Mouse (Mus musculus) spleen, postnatal 4 days (tissue): Measurements from ENCODE around the gene Lrrc75a.

Source experiments
- DNase-seq, 2 experiments: peaks; one replicate each; pipeline ENCODE4 v3.0.0; 2022; ENCODE audit warnings: low spot score in 2 of 2

Lrrc75a gene

DNA sequence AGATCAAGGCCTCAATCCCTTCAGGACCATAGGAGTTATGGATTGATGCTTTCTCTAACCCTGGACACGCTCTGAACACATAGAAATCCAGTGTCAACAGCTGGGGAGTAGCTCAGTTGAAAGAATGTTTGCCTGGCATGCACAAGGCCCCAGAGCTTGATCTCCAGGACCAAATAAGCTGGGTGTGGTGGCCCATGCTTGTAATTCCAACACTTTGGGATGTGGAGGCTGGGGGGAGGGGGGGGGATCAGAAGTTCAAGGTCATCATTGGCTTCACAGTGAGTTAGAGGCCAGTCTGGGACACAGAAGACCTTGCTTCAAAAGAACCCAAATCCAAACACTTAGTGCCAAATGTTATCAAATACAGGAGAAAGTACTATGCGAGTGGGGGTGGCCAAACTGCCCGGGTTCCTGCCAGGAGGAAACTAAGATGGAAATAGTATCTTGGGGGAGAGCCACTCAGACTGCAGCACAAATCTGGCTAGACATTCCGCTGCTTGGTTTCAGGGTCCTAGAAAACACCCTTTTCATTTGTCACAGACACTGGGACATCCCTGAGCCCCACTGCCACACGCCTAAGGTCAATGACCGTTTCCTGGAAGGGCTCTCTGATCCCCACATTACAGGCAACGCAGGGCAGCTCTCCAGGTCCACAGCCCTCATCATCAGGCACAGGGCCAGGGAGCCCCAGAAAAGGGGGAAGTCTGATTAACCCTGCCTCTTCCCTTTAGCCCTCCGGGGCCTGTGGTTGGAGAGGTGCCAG, 2.4 kb downstream of the Lrrc75a start:
- peak in 1 of 2 experiments; percentile 39 for DNase-seq

DNA sequence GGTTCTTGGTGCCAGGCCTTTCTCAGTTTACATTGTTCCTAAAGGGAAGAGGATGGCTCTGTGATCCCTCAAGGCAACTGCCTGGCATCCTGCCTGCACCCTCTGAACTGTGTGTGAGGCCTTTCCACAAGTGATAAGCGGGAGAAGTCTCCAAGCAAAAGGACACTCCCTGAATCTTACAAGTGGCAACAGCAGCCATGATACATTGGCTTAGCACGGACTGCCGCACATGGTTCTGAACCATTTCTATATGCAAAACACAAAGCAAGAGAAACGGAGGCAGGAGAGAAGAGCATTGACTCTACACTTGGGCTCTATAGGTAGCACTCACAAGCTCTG, 3.0 kb downstream of the Lrrc75a start:
- DNase-seq, result peak in 1 of 2 experiments; percentile 15

DNA sequence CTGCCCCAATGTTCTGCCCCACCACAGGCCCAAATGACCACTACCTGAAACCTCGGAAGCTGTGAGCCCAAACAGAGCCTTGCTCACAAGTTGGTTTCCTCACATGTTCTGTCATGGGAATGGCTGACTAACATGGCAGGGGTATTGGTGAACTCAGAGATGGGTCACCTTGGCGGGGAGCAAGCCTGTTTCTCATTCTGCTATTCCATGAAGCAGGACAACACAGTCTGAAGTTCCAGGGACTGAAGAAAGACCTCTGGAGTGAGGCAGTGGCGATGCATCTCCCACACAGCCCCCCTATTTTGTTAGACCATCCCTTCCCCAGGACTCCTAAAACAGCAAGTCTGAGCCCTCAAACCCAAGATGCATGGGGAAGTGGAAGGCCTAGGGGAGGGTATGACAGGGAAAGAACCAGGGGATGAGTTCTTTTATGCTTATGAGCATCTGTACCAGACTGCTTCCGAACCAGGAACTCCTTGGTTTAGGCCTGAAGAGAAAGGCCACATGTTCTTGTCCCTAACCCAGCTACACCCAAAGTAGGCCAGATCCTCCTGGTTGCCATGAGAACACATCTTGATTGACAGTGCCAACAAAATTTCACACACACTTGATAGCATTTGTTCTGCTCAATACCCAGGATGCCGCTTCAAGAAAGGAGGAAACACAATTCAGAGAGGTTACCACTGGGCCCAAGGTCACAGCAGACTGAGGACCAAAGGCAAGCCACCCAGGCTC, 3.6 kb downstream of the Lrrc75a start:
- DNase-seq, result no peak

DNA sequence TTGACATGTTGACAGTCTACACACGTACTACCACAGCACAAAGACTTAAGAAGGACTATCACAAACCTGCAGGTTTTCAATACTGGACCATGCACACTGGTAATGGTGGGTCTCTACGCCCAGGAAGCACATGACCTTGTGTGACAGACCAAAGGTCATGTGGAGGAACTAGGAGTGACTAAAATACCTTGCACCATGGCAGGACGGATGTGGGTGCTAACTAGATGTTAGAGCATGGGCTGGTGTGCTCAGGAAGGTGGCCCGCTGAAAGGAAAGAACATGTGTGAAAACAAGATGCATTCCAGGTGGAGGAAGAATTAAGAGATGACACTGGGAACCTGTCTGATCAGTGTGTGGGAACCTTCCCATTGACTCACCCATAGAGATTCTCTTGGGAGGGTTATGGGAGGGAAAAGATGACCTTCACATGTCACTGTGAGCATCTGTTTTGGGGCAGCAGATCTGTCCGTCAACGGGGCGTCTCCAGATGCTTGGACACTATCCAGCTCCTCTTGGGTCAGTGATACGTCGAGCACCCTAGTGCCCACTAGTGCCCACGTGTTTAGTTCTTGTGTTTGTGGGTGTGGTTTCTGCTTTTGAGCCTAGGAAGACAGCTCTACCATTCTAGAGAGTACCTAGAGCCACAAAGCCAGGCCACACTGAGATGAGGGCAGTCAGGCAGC, 4.5 kb downstream of the Lrrc75a start:
- no peak for DNase-seq

DNA sequence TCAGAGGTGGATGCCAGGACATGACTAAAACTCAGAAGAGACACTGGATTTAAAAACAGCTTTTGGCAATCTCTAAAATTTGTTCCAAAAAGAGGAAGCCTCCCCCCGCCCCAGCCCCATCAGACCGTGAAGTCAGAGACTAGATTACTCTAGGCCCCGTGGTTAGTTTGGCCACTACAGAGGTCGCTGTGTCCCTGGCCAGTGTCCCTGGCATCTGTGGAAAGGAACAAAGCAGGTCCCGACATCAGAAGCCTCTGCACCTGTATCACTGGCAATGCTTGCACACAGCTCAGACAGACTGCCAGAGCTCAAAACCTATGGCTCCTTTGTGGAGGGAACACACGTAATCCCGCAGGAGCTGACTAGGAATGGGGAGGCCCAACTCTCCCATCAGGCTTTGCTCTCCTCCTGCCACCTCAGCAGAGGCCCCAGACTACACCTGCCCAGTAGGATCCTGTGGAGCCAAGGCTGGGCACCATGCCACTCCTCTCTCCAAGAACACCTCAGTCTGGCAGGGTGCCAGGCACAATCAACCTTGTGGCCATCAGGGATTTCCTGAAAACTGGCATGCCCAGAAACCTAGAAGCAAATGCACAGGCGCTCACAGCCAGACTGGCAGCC, 5.2 kb downstream of the Lrrc75a start:
- no peak for DNase-seq

DNA sequence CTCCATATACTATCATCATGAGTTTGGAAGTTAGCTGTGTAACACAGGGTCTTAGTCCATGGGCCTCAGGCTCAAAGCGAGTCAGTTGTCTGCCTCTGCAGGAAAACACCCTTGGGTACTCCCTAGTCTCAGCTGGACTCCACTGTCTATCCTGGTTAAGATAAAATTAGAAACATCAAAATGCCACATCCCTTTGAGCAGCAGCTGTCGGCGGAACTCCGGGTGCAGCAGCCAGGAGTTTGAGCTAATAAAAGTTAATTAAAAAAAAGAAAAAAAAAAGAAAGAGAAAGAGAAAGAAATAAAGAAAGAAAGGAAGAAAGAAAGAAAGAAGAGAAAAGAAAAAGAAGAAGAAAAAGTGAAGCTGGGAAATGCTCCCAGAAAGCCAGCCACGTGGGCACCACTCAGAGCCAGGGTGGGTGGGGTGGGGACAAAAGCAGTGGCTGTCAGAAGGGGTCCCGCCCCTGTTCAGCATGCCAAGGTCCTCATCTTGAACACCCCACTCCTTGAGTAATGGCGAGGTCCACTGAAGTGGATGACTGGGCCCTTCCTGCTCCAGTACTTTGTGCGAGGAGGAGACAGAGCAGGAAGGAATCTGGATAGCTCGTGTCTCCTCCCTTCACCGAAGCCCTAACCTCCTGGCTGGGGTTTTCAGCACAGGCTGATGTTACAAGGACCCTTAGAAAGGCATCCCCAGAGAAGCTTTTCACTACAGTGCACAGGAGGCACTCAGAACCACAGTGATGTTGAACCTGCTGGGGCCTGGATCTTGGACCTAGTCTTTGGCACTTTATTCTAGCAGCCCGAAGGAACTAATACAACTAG, 6.1 kb downstream of the Lrrc75a start:
- no peak for DNase-seq

DNA sequence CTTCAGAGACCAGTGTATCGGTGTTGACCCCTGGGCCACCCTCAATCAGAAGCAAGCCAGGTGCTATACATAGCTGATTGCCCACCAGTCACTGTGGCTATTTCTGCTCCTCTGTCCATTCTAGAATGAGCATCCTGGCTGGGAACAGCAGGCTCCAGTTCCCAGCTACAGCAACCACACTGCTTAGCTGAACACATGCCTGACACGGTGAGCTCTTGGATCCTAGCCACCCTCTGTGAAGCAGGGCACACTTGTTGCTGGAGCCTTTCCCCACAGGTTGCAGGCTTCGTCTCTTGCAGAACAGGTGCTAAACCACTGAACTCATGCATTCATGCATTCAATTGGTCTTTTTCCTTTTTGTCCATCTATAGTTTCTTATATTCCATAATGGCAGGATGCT, 7.9 kb downstream of the Lrrc75a start:
- no peak for DNase-seq

DNA sequence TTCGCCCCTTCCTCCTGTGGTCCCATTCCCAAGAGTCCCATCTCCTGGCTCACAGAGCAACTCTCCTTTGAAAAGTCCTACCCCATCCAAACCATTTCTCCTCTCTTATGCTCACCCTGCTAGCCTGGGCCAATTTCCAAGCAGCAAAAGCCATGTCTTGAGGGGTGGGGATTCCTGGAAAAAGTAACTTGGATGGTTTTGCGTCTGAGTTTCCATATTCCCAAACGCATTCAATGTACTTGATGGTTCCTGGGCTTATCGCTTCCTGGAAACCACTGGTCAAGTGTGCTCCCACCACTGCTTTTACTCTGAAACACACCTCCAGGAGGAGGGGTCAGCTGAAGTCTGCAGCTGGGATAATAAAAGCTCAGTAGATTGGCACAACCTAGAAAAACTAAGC, 9.9 kb downstream of the Lrrc75a start:
- DNase-seq, result no peak

DNA sequence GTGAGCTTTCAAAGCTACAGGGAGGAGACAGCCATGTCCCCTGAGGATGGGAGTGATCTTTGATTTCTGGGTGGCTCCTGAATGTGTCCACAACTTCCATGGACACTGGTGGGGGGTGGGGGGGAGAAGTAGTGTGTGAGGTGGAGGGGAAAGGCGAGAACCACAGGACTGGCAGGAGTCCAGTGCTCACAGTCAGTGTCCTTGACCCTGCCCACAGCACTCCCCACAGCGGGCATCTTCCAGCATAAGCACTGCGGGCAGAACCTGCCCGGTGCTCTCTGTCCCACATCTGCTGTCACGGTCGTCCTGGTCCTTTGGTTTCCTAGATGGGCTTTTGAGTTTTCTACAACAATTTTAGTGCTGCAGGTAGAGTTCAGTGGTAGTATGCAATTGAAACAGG, 10.5 kb downstream of the Lrrc75a start:
- DNase-seq, result no peak

DNA sequence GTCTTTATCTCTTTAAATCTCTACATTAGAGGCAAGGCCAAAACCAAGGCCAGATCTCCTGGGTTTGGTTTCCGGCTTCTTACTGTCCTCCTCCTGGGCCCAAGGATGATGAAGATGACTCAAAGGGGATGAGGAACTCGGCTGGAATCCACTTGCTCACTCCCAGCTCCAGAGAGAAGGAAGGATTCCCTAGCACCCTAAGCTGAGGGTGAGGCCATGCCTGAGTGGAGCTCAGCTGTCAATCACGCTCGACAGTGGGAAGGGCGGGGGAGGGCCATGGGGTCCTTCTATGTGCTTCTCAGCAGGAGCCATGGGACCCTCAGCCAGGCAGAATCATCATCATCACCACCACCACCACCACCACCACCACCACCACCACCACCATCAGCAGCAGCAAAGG, 10.9 kb downstream of the Lrrc75a start:
- no peak for DNase-seq

DNA sequence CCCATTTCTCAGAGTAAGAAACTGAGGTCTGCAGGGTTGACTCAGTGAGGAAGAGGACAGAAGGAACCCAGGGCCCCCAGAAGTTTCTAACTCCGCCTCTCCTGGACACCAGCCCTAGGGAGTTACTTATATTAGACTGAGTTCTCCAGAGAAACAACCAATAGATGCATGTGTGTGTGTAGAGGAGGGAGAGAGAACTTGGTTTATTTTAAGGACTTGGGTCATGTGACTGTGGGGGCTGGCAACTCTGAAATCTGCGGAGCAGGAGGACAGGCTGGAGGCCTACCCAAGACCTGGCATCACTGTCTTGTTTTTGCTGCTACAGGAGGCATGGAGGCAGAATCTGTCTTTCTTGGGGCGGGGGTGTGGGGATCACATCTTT, 11.5 kb downstream of the Lrrc75a start:
- no peak for DNase-seq

DNA sequence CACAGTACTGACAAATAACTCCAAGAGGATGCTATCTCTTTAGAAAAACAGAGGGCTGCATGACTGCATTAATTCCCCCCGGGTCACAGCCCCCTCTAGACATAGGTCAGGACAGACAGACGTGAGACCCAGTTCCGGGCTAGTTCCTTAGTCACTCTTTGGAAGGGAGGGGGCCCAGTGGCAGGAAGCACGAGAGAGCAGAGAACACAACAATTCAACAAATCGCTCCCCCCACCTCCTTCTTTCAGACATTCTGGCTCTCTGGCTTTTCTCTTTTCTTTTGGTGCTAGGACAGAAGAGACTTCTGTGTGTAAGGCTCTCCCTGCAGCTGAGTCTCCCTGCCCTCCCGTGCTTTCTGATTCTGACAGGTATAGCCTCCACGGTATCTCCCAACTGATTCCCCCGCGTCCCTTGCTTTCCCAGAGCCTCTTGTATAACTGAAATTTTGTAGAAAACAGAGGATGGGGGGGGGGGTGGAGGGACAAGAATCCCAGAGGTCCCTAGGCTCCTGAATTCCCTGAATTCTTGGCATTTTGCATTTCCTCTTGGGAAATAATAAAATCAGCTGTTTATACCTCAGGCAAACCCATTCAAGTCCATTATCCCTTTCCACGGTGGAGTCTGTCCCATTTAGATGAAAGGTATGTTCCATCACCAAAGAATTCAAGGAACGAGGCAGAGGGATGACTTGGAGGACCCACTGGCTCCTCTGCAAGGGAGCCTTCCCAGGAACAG, 12.1 kb downstream of the Lrrc75a start:
- no peak for DNase-seq

DNA sequence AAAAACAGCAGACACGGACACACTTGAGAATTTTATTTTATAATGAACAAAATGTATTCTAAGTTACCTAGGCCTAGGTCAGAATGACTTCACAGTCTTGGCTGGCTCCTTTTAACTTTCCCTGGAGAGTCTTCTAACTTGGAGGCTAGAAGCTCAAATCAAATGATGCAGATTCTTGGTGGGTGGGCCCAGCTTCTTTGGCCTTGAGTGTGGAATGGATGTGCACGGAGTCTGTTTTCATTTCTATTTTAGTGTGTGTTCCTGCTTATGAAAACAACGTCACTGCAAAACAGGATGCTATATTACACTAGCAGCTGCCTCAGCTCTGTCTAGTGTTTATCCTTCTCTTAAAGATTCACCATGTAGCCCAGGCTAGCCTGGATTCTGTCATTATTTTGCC, 12.9 kb downstream of the Lrrc75a start:
- no peak for DNase-seq

DNA sequence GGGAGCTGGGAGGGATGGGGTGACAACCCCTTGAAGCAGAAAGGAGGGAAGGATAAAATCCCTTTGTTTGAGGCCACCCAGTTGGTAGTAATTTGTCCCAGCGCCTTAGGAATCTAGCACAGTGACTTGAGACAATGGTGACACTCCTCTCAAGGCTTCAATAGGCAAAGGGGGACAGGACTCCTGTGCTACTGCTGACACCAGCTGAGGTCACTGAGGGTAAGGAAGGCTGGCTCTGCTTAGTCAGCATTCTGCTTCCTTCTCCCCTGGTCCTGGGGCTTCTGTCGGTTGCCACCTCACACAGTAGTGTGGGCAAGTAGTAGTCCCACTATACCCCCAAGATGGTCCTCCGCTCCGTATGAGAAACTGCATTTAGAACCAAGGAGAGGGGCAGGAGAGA, 17.2 kb downstream of the Lrrc75a start:
- DNase-seq, result no peak

DNA sequence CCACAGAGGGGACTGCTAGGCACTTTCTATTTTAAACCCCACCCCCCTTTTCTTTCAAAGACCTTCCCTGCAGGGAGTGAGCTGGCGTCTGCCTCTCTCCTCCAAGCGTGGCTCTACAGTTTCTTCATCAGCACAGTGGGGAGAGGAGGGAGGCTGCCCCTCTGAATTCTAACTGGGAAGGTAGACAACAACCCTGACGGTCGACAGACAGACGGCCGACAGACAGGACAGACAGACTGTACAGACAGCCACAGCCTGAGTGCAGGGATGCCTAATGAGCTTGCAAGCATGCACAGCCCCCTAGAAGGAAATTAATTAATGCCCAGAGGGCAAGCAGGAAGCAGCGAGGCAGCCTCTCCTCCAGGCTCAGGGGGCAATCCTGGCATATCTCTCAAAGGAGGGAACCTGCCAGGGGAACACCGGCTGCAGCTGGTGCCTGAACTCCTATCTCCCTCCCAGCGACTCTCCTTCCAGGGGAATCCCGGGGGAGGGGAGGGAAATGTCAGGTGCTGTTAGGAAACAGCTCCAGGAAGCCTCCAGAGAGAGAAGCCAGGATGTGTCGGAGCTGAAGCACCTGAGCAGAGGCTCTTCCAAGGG, 18.0 kb downstream of the Lrrc75a start:
- no peak for DNase-seq

DNA sequence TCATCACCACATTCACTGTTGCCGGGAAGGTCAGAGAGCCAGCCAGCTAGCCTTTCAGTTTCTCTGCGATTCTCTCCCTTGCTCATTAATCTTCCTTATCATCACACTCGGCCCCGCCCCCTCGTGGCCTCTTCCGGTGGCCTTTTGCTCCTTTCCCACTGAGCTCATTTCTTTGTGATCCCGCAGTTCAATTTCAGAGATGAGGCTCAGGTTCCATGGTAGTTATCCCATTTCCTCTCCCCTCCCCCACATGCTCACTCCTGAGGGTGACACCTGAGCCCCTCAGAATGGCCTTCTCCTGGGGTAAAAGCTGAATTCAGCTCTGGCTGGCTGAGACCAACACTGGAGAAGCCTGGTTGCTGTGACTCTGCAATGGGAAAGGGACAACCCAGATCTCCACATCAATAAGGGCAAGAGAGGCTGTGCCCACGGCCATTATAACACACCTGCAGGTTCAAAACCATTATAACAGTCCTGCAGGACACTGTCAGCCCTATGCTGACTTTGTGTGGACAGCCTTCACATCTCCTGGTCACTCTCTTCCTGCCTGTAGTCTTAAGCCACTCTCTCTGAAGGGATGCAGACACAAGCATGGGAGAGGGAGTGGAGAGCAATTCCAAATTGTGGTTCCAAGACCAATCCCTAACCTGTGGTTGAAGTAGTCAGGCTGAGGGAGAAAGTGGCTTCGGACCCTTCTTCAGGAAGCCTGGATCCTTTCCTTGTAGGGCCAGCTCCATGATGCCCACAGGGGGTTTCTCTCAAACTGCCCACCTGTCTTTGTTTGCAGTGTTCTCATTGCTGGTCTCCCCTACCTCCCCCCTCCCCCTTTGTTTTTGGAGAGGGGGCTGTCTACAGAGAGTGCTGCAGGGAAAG, 18.7 kb downstream of the Lrrc75a start:
- no peak for DNase-seq

DNA sequence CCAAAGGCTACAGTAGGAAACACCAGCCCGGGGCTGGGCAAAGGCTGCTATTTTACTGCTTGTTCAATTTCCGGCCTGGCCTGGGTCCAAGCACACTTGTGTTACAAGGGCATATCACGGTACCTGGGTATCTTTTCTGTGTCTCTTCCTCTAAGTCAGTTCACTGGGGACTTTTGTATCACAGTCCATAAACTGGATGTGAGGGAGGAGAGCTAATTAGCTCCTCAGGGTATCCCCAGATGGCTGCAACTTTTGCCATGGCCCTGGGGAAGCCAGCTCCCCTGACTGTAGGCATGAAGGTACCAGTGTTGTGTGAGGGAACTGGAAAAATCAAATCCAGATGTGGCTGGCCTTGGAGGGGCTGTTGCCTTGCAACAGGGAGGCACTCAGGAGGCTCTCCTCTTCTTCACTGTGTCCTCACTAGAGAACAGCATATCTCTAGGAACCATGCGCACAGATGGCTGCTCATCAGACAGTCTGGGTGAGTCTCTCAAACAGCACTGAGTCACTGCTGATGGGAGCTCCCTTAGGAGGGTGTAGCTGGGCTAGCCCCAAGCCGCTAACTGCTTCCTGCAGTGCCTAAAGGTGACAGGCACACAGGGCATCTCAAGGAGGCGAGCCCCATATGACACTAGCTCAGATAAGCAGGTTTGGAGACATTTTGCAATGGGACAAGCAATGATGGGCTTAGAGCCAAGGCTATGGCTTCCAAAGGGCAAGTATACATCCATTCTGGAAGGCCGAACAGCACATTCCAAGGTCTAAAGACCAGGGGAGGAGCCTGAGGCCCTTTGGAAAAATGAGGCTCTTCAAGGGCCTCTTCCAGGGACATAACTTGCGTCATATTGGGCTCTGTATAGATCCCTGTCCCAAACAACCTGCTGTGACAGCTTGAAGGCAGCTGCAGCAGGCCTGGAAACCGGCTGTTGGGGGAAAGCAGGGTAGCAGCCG, 23.7 kb downstream of the Lrrc75a start:
- no peak for DNase-seq

DNA sequence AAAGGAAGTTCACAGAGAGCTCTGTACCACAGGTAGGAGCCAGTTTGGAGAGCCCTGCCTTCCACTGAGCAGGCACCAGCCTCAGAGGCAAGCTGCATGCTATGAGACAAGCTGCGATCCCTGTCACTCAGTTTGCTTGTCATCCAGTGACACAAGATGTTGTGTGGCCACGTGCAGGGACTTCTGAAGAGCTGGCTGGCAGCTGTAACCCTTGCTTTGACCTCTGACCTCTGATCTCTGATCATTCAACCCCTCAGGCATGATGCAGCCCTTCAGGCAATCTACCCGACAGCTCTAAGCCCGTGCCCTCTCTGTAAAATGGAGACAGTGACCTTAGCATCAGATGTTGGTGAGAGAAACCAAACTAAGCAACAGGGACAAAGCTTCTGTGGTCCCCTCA, 25.5 kb downstream of the Lrrc75a start:
- DNase-seq, result no peak
